Mouse (Mus musculus): Measurements from ENCODE around the gene Xxylt1. TPM values are rescaled to one million over a fixed set of nuclear protein-coding genes. Genes with fewer than 3 reads are reported as not detected.
A peak's percentile ranks its signal among the peaks of the same experiment; 100 is the strongest.

Xxylt1 gene
- polyA plus RNA-seq, 1 experiment from 2014 or later: 26.8 TPM

- H3K4me1 ChIP-seq (ENCODE audit: insufficient read depth): peaks cover 6% of the 10 kb centered on the region
- no peak for DNase-seq
- no peak overlapping the region for H3K4me2 ChIP-seq
- H3K4me3 ChIP-seq (ENCODE audit: low read depth, low read length): no peak overlapping the region
- TF ChIP-seq CTCF (IDR thresholded peaks at IDR 0.05; ENCODE audit: low read depth): no peak
- 52% methylated on average over 17 of the region's 17 CpGs for WGBS
- H3K9ac ChIP-seq: no peak overlapping the region
- no peaks in the 10 kb centered on the region for H3K27me3 ChIP-seq (ENCODE audit: insufficient read depth, low read length)
- H3K27ac ChIP-seq (ENCODE audit: low read depth): peak overlapping the region; percentile 30; the same call in 1 of the 2 replicates
- H3K9me3 ChIP-seq (ENCODE audit: low read depth, low read length): no peaks in the 10 kb centered on the region
- ATAC-seq (ENCODE audit: insufficient read depth): no peak
- H3K36me3 ChIP-seq (ENCODE audit: insufficient read depth): no peaks in the 10 kb centered on the region
Measured at GRCm38 (mm10) chr16:30984826-30985545, 96.2 kb downstream of the Xxylt1 start.

GRCm38 (mm10) chr16:30984101-30984500 lies 97.1 kb downstream of the Xxylt1 start:
- H3K9me3 ChIP-seq (ENCODE audit: low read depth, low read length): no peaks in the 10 kb centered on the region
- H3K4me3 ChIP-seq (ENCODE audit: low read depth, low read length): no peak overlapping the region
- H3K4me1 ChIP-seq (ENCODE audit: insufficient read depth): peaks cover 6% of the 10 kb centered on the region
- no peak overlapping the region for H3K4me2 ChIP-seq
- DNase-seq (no peak), ATAC-seq (ENCODE audit: insufficient read depth) (no peak)
- no peaks in the 10 kb centered on the region for H3K27me3 ChIP-seq (ENCODE audit: insufficient read depth, low read length)
- no peaks in the 10 kb centered on the region for H3K36me3 ChIP-seq (ENCODE audit: insufficient read depth)
- no peak for TF ChIP-seq CTCF (IDR thresholded peaks at IDR 0.05; ENCODE audit: low read depth)
- H3K27ac ChIP-seq (ENCODE audit: low read depth): no peak overlapping the region
- 89% methylated on average over 5 of the region's 5 CpGs for WGBS
- H3K9ac ChIP-seq: no peak overlapping the region

- WGBS: 54% methylated on average over 6 of the region's 6 CpGs
- H3K9ac ChIP-seq: peak overlapping the region; percentile 13; the same call in 1 of the 2 replicates
- TF ChIP-seq CTCF (IDR thresholded peaks at IDR 0.05; ENCODE audit: low read depth): no peak
Measured at GRCm38 (mm10) chr16:30983699-30984098, 97.5 kb downstream of the Xxylt1 start.

GRCm38 (mm10) chr16:30983281-30983680 lies 98.0 kb downstream of the Xxylt1 start:
- Histone ChIP-seq H3K27ac (ENCODE audit: low read depth) (no peak overlapping the region), H3K4me1 (ENCODE audit: insufficient read depth) (peaks cover 6% of the 10 kb centered on the region), H3K27me3 (ENCODE audit: insufficient read depth, low read length) (no peaks in the 10 kb centered on the region), H3K4me3 (ENCODE audit: low read depth, low read length) (no peak overlapping the region), H3K36me3 (ENCODE audit: insufficient read depth) (no peaks in the 10 kb centered on the region), H3K4me2 (no peak overlapping the region), H3K9me3 (ENCODE audit: low read depth, low read length) (no peaks in the 10 kb centered on the region), H3K9ac (0 out of 2 replicates have a peak overlapping the region, but pooled peaks have one; percentile 13)
- WGBS: 37% methylated on average over 4 of the region's 4 CpGs
- DNase-seq (no peak), ATAC-seq (ENCODE audit: insufficient read depth) (no peak)
- no peak for TF ChIP-seq CTCF (IDR thresholded peaks at IDR 0.05; ENCODE audit: low read depth)

More at GRCm38 (mm10) chr16:30983699-30984098, 97.5 kb downstream of the Xxylt1 start:
- H3K36me3 ChIP-seq (ENCODE audit: insufficient read depth): no peaks in the 10 kb centered on the region
- no peaks in the 10 kb centered on the region for H3K9me3 ChIP-seq (ENCODE audit: low read depth, low read length)
- no peak overlapping the region for H3K27ac ChIP-seq (ENCODE audit: low read depth)
- peaks cover 6% of the 10 kb centered on the region for H3K4me1 ChIP-seq (ENCODE audit: insufficient read depth)
- DNase-seq (no peak), ATAC-seq (ENCODE audit: insufficient read depth) (no peak)
- no peak overlapping the region for H3K4me2 ChIP-seq
- no peaks in the 10 kb centered on the region for H3K27me3 ChIP-seq (ENCODE audit: insufficient read depth, low read length)
- no peak overlapping the region for H3K4me3 ChIP-seq (ENCODE audit: low read depth, low read length)

- no peak for TF ChIP-seq CTCF (IDR thresholded peaks at IDR 0.05; ENCODE audit: low read depth)
- no peak overlapping the region for H3K4me2 ChIP-seq
- DNase-seq (peak; percentile 34), ATAC-seq (ENCODE audit: insufficient read depth) (0 out of 2 replicates have a peak, but pooled peaks have one; percentile 12)
- WGBS: 64% methylated on average over 10 of the region's 10 CpGs
- no peak overlapping the region for H3K9ac ChIP-seq
- H3K4me1 ChIP-seq (ENCODE audit: insufficient read depth): peaks cover 12% of the 10 kb centered on the region
- H3K27me3 ChIP-seq (ENCODE audit: insufficient read depth, low read length): no peaks in the 10 kb centered on the region
- H3K36me3 ChIP-seq (ENCODE audit: insufficient read depth): no peaks in the 10 kb centered on the region
- H3K9me3 ChIP-seq (ENCODE audit: low read depth, low read length): no peaks in the 10 kb centered on the region
- no peak overlapping the region for H3K27ac ChIP-seq (ENCODE audit: low read depth)
- H3K4me3 ChIP-seq (ENCODE audit: low read depth, low read length): no peak overlapping the region
Measured at GRCm38 (mm10) chr16:30981345-30981744, 99.9 kb downstream of the Xxylt1 start.

- H3K36me3 ChIP-seq (ENCODE audit: insufficient read depth): no peaks in the 10 kb centered on the region
- H3K4me1 ChIP-seq (ENCODE audit: insufficient read depth): peaks cover 12% of the 10 kb centered on the region
- WGBS: 57% methylated on average over 11 of the region's 11 CpGs
- no peak overlapping the region for H3K9ac ChIP-seq
- no peak for ATAC-seq (ENCODE audit: insufficient read depth)
- peak overlapping the region; percentile 35 for H3K4me2 ChIP-seq
- no peak for TF ChIP-seq CTCF (IDR thresholded peaks at IDR 0.05; ENCODE audit: low read depth)
- DNase-seq: peak; percentile 39
- no peak overlapping the region for H3K4me3 ChIP-seq (ENCODE audit: low read depth, low read length)
- no peaks in the 10 kb centered on the region for H3K27me3 ChIP-seq (ENCODE audit: insufficient read depth, low read length)
- H3K9me3 ChIP-seq (ENCODE audit: low read depth, low read length): no peaks in the 10 kb centered on the region
- H3K27ac ChIP-seq (ENCODE audit: low read depth): peak overlapping the region; percentile 77
Measured at GRCm38 (mm10) chr16:30979905-30980304, 101.3 kb downstream of the Xxylt1 start.

GRCm38 (mm10) chr16:30977728-30978127 lies 103.5 kb downstream of the Xxylt1 start:
- ATAC-seq (ENCODE audit: insufficient read depth) (no peak), DNase-seq (no peak)
- H3K9me3 ChIP-seq (ENCODE audit: low read depth, low read length): no peaks in the 10 kb centered on the region
- H3K4me3 ChIP-seq (ENCODE audit: low read depth, low read length): no peak overlapping the region
- no peaks in the 10 kb centered on the region for H3K27me3 ChIP-seq (ENCODE audit: insufficient read depth, low read length)
- 52% methylated on average over 6 of the region's 6 CpGs for WGBS
- H3K4me1 ChIP-seq (ENCODE audit: insufficient read depth): peaks cover 15% of the 10 kb centered on the region
- H3K9ac ChIP-seq: no peak overlapping the region
- no peak for TF ChIP-seq CTCF (IDR thresholded peaks at IDR 0.05; ENCODE audit: low read depth)
- no peaks in the 10 kb centered on the region for H3K36me3 ChIP-seq (ENCODE audit: insufficient read depth)
- no peak overlapping the region for H3K27ac ChIP-seq (ENCODE audit: low read depth)
- no peak overlapping the region for H3K4me2 ChIP-seq

Data from lung, embryonic 14.5 days (tissue).